ENCODE assay signal across 50 mouse cellular contexts in the genomic region with DNA sequence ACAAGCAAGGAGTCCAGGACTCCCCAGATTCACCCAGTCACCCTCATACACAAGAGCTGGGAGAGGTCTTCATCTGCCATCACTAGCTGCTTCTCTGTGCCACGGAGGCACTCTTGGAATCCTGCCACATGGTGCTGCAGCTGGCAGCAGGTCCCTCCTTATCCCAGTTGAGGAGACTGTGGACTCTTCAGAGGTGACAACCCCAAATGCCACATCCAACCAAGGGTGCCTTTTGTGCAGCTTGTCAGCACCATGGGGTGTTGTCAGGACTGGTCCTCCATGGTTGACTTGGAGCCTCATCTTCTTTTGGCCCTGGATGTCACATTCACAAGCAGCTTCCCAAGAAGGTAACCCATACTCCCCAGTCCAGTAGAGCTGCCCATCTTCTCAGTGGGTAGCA. TPM values are rescaled to one million over a fixed set of nuclear protein-coding genes. Genes with fewer than 3 reads are reported as not detected.
"Had no signal": no experiment of that assay in that cellular context is flagged by ENCODE, and none has a peak within 500 bp of the region (broad histone marks: within the 10 kb centered on the region; RNA-seq: fewer than 3 reads in every experiment).

No protein-coding gene starts in this region.

- H3K9me3 ChIP-seq: heart, embryonic 10.5 days; heart, embryonic 12.5 days; heart, embryonic 13.5 days; heart, embryonic 15.5 days; hindbrain, embryonic 10.5 days; hindbrain, embryonic 12.5 days; hindbrain, embryonic 13.5 days; hindbrain, embryonic 15.5 days; intestine, embryonic 15.5 days; kidney, embryonic 15.5 days had no signal

- DNase-seq: heart, postnatal 10 days; heart, postnatal 14 days; heart, postnatal 36 days; heart, postnatal 4 days; kidney, adult 11 months; kidney, adult 18-20 months; kidney, adult 2 months; kidney, adult 8-10 months; kidney, adult 9 months; kidney, postnatal 10 days; kidney, postnatal 14 days; kidney, postnatal 25 days; kidney, postnatal 36 days; kidney, postnatal 4 days; layer of hippocampus, adult 9-11 months; layer of hippocampus, postnatal 36 days had no signal

- H3K4me3 ChIP-seq: heart, embryonic 10.5 days; heart, embryonic 12.5 days; heart, embryonic 13.5 days; heart, embryonic 15.5 days; hindbrain, embryonic 10.5 days; hindbrain, embryonic 12.5 days; hindbrain, embryonic 13.5 days; hindbrain, embryonic 15.5 days; intestine, embryonic 15.5 days; kidney, embryonic 15.5 days; layer of hippocampus, adult 2 months had no signal

- H3K9ac ChIP-seq: heart, embryonic 12.5 days; heart, embryonic 13.5 days; heart, embryonic 15.5 days; hindbrain, embryonic 12.5 days; hindbrain, embryonic 13.5 days; hindbrain, embryonic 14.5 days; hindbrain, embryonic 15.5 days; intestine, embryonic 15.5 days; kidney, embryonic 15.5 days had no signal

- H3K4me1 ChIP-seq: hindbrain, embryonic 13.5 days; hindbrain, embryonic 15.5 days had no signal

- H3K27ac ChIP-seq: heart, embryonic 10.5 days; heart, embryonic 13.5 days; heart, embryonic 15.5 days; hindbrain, embryonic 10.5 days; hindbrain, embryonic 12.5 days; hindbrain, embryonic 13.5 days; hindbrain, embryonic 14.5 days; hindbrain, embryonic 15.5 days; hindbrain, postnatal 0 days; intestine, embryonic 15.5 days; kidney, embryonic 15.5 days; kidney, postnatal 0 days; layer of hippocampus, adult 2 months had no signal

- H3K36me3 ChIP-seq: heart, embryonic 10.5 days; heart, embryonic 12.5 days; heart, embryonic 13.5 days; heart, embryonic 15.5 days; hindbrain, embryonic 10.5 days; hindbrain, embryonic 12.5 days; hindbrain, embryonic 13.5 days; hindbrain, embryonic 15.5 days; intestine, embryonic 15.5 days; kidney, embryonic 15.5 days had no signal

- ATAC-seq: hindbrain, embryonic 16.5 days; hindbrain, postnatal 0 days; inflammation-experienced regulatory T-cells, adult 6 months; intestine, embryonic 15.5 days; intestine, embryonic 16.5 days; intestine, postnatal 0 days had no signal

- H3K4me2 ChIP-seq: heart, embryonic 11.5 days; heart, embryonic 12.5 days; heart, embryonic 13.5 days; heart, embryonic 15.5 days; hindbrain, embryonic 12.5 days; hindbrain, embryonic 13.5 days; hindbrain, embryonic 14.5 days; hindbrain, embryonic 15.5 days; intestine, embryonic 15.5 days; kidney, embryonic 15.5 days had no signal

RNA-seq across cellular contexts. Expression of a gene that starts 2.6 kb away (rescaled TPM):
- total RNA-seq: heart, postnatal 10 days; heart, postnatal 14 days; heart, postnatal 25 days; heart, postnatal 36 days; hematopoietic stem cell, adult 5-6 weeks; hindbrain, postnatal 0 days; layer of hippocampus, adult 18-20 months; layer of hippocampus, adult 2 months; layer of hippocampus, adult 8-10 months; layer of hippocampus, postnatal 10 days; layer of hippocampus, postnatal 14 days; layer of hippocampus, postnatal 25 days; layer of hippocampus, postnatal 36 days had no signal
- polyA plus RNA-seq: hindbrain, embryonic 14.5 days; hindbrain, embryonic 16.5 days; hindbrain, postnatal 0 days; intestine, embryonic 14.5 days; intestine, postnatal 0 days; kidney, adult 2 months; kidney, postnatal 0 days; large intestine, adult 2 months had no signal

RNA-seq across cellular contexts. Expression of a gene that starts 11.4 kb away (rescaled TPM):
- total RNA-seq: heart, postnatal 10 days; heart, postnatal 14 days; heart, postnatal 25 days; heart, postnatal 36 days; heart, postnatal 4 days; hematopoietic stem cell, adult 5-6 weeks; hindbrain, postnatal 0 days; layer of hippocampus, adult 18-20 months; layer of hippocampus, adult 2 months; layer of hippocampus, adult 8-10 months; layer of hippocampus, postnatal 10 days; layer of hippocampus, postnatal 14 days; layer of hippocampus, postnatal 25 days; layer of hippocampus, postnatal 36 days had no signal
- polyA plus RNA-seq: heart, embryonic 11.5 days; heart, embryonic 12.5 days; heart, embryonic 13.5 days; heart, embryonic 14.5 days; heart, embryonic 15.5 days; heart, postnatal 0 days; hindbrain, embryonic 10.5 days; hindbrain, embryonic 11.5 days; hindbrain, embryonic 14.5 days; hindbrain, embryonic 15.5 days; hindbrain, embryonic 16.5 days; hindbrain, postnatal 0 days; inflammation-experienced regulatory T-cells, adult 6 months; intestine, embryonic 14.5 days; intestine, embryonic 15.5 days; intestine, embryonic 16.5 days; intestine, postnatal 0 days; kidney, adult 2 months; large intestine, adult 2 months had no signal

RNA-seq across cellular contexts. Expression of a gene that starts 18.7 kb away (rescaled TPM):
- total RNA-seq: heart, postnatal 10 days; heart, postnatal 14 days; heart, postnatal 25 days; heart, postnatal 36 days; heart, postnatal 4 days; hematopoietic stem cell, adult 5-6 weeks had no signal
- polyA plus RNA-seq: heart, embryonic 10.5 days; heart, embryonic 11.5 days; heart, embryonic 12.5 days; heart, embryonic 16.5 days; heart, postnatal 0 days; inflammation-experienced regulatory T-cells, adult 6 months; intestine, embryonic 14.5 days; intestine, embryonic 15.5 days; intestine, embryonic 16.5 days; intestine, postnatal 0 days; kidney, adult 2 months; kidney, embryonic 14.5 days; kidney, embryonic 16.5 days; large intestine, adult 2 months had no signal

RNA-seq across cellular contexts. Expression of a gene that starts 45.5 kb away (rescaled TPM):
- total RNA-seq: heart, postnatal 10 days; heart, postnatal 14 days; heart, postnatal 25 days; heart, postnatal 36 days; hematopoietic stem cell, adult 5-6 weeks had no signal
- polyA plus RNA-seq: heart, embryonic 11.5 days had no signal
